Mouse (Mus musculus) ES-Bruce4 (cell line): ENCODE data around the gene Nxf1. TPM values are rescaled to one million over a fixed set of nuclear protein-coding genes. Genes with fewer than 3 reads are reported as not detected.

Experiments used
- H3K27ac ChIP-seq: 2 replicates; pipeline ENCODE4 v1.5.1; 2012; ENCODE audit warnings: low read length, inconsistent platforms; ENCODE audit not compliant: insufficient read depth
- H3K27me3 ChIP-seq: 2 replicates; pipeline ENCODE4 v1.6.1; 2012; ENCODE audit warnings: mild to moderate bottlenecking, low read length, inconsistent platforms; ENCODE audit not compliant: control insufficient read depth, poor library complexity, insufficient read depth, severe bottlenecking
- H3K36me3 ChIP-seq: 2 replicates; pipeline ENCODE4 v1.6.1; 2012; ENCODE audit warnings: inconsistent platforms, mild to moderate bottlenecking, low read length, moderate library complexity; ENCODE audit not compliant: control insufficient read depth, poor library complexity, insufficient read depth, severe bottlenecking
- H3K4me1 ChIP-seq: one replicate; pipeline ENCODE4 v1.8.1; 2011; ENCODE audit warnings: low read length; ENCODE audit not compliant: control insufficient read depth, insufficient read depth
- H3K4me3 ChIP-seq: 2 replicates; pipeline ENCODE4 v1.5.1; 2011; ENCODE audit warnings: low read depth, mild to moderate bottlenecking, low read length
- H3K9ac ChIP-seq: 2 replicates; pipeline ENCODE4 v1.6.1; 2012; ENCODE audit warnings: low read depth, mild to moderate bottlenecking, inconsistent platforms; ENCODE audit not compliant: poor library complexity, severe bottlenecking
- H3K9me3 ChIP-seq: replicated peaks from 2 replicates; pipeline ENCODE4 v1.6.1; 2012; ENCODE audit warnings: mild to moderate bottlenecking, low read length, inconsistent platforms; ENCODE audit not compliant: control insufficient read depth, poor library complexity, insufficient read depth, severe bottlenecking
- CTCF ChIP-seq: IDR thresholded peaks from one replicate; pipeline ENCODE4 v1.8.1; 2011; ENCODE audit warnings: low read depth, low read length
- EP300 ChIP-seq: IDR thresholded peaks from 2 replicates; pipeline ENCODE4 v1.6.1; 2011; ENCODE audit warnings: low read depth, low read length; ENCODE audit not compliant: insufficient read depth
- POLR2A ChIP-seq: IDR thresholded peaks from one replicate; pipeline ENCODE4 v1.8.1; 2011; ENCODE audit warnings: low read length; ENCODE audit not compliant: insufficient read depth
- polyA plus RNA-seq: library from polyadenylated mRNA; stranded (reverse); fragments of >200 nt; gene quantifications from 2 replicates; pipeline ENCODE4 v1.2.4, GENCODE M21; 2011; ENCODE audit warnings: low read depth; ENCODE audit not compliant: missing spikeins, insufficient read depth, insufficient read length

Gene Nxf1
- polyA plus RNA-seq, 1 experiment, result 122 TPM

DNA sequence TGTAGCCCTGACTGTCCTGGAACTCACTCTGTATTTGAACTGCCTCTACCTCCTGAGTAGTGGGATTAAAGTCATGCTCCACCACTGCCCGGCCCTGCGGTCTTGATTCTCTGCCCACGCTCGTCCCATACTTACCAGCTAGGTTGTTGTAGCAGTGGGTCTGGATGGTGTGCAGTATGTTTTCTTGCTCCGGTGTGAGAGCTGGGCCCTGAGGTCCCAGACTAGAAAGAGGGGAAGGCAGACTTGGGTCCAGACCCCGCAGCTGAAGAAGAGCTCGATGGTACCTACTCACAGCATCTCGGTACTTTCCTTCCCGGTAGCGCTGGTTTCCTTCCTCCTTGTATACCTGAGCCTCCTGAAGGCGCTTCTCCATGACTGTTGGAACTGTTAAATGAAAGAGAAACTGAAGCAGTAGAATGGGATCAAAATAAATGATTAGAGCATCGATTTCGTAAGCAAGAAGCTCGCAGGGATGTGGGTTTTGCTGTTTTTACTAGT is 61.5 kb downstream of the Nxf1 start:
- H3K36me3 ChIP-seq, result peaks cover 38% of the 10 kb centered on the region

DNA sequence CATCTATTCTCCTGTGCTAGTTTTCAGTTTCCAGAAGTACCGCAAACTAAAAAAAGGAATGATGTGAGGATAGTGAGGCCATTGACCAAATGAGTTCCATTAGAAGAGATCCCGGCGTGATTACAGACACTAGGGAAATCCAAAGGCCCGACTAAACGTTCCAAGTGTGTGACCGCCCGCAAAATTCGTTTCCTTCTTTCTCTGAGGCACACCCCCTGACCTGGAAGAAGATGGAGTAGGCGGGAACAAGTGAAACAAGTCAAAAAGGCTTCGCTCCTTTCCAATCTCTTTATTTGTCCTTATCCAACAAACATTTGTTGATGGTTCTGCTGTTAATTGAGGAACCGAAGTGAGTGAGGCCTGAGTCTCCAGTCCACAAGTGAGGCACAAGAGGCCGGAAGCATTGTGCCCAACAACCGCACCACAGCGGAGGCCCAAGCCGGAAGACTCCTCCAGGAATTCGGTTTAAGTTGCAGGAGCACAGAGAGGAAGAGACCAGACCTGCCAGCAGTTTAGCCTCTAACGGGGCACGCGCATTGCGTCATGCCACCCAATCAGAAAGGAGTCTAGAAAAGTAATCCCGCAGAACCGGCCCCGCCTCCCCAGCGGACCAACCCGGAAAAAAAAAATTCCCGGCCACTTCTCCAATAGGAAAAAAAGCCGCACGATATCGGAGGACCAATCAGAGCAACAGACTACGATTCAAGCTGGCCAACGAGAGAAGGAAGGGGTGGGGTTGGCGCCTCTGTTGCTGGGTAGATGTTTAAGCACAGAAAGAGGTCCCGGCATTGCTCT is 62.1 kb downstream of the Nxf1 start, which contains the start of gene Ttc9c:
Gene Ttc9c (minus strand): TSS at position 533 of the 795 bp plus-strand sequence.
- TF ChIP-seq CTCF (no peak), POLR2A (peak; percentile 80), EP300 (0 out of 2 replicates have a peak, but pooled peaks have one; percentile 18)
- Histone ChIP-seq H3K4me3 (peak within 1 kb of the TSS; percentile 92), H3K9ac (peak within 1 kb of the TSS; percentile 91), H3K27me3 (no peaks in the 10 kb centered on the region), H3K27ac (peak within 1 kb of the TSS; percentile 96), H3K4me1 (peaks cover 2% of the 10 kb centered on the region), H3K9me3 (no peaks in the 10 kb centered on the region), H3K36me3 (peaks cover 42% of the 10 kb centered on the region)

More for the DNA sequence above, 61.5 kb downstream of the Nxf1 start:
- H3K27ac ChIP-seq, result peak overlapping the region; percentile 96
- TF ChIP-seq CTCF (no peak), EP300 (no peak), POLR2A (no peak)
- no peaks in the 10 kb centered on the region for H3K27me3 ChIP-seq
- no peaks in the 10 kb centered on the region for H3K9me3 ChIP-seq
- H3K4me1 ChIP-seq, result peaks cover 2% of the 10 kb centered on the region
- peak overlapping the region; percentile 88 for H3K9ac ChIP-seq
- H3K4me3 ChIP-seq, result peak overlapping the region; percentile 92

- peak within 1 kb of the TSS; percentile 92 for H3K4me3 ChIP-seq
- peaks cover 2% of the 10 kb centered on the region for H3K4me1 ChIP-seq
- H3K27me3 ChIP-seq, result no peaks in the 10 kb centered on the region
- TF ChIP-seq POLR2A, result peak; percentile 87
- TF ChIP-seq EP300, result no peak
- no peaks in the 10 kb centered on the region for H3K9me3 ChIP-seq
- peak within 1 kb of the TSS; percentile 96 for H3K27ac ChIP-seq
- peaks cover 43% of the 10 kb centered on the region for H3K36me3 ChIP-seq
- peak within 1 kb of the TSS; percentile 91 for H3K9ac ChIP-seq
These were observed 62.9 kb downstream of the Nxf1 start, which contains the start of gene Hnrnpul2 for GRCm38 (mm10) chr19:8819596-8820423. Hnrnpul2 (plus strand) TSS chr19:8820010.

Other genes with a start within 250 kb of the Nxf1 start
- gene Slc22a8, start 165.8 kb upstream of the Nxf1 start, polyA plus RNA-seq, result not detected in 2 replicates
- gene Slc22a6, start 139.0 kb upstream of the Nxf1 start, polyA plus RNA-seq, result not detected in 2 replicates
- gene Chrm1, start 93.3 kb upstream of the Nxf1 start, polyA plus RNA-seq, result not detected in 2 replicates
- 170 TPM in 2 replicates for gene Slc3a2, start 33.7 kb upstream of the Nxf1 start, polyA plus RNA-seq
- gene Wdr74, start 21.2 kb upstream of the Nxf1 start, polyA plus RNA-seq, result 81.1 and 97.0 TPM in 2 replicates
- gene 1700092M07Rik, start 16.4 kb upstream of the Nxf1 start, polyA plus RNA-seq, result 2.2 TPM in 1 of 2 replicates, not detected in the other
- 45.6 and 47.1 TPM in 2 replicates for gene Stx5a, start 15.7 kb upstream of the Nxf1 start, polyA plus RNA-seq
- gene Tmem223, start 13.9 kb downstream of the Nxf1 start, polyA plus RNA-seq, result 21.4 and 23.4 TPM in 2 replicates
- gene Tmem179b, start 17.4 kb downstream of the Nxf1 start, polyA plus RNA-seq, result 29.0 and 34.5 TPM in 2 replicates
- gene Taf6l, start 29.3 kb downstream of the Nxf1 start, polyA plus RNA-seq, result 17.1 and 17.7 TPM in 2 replicates
- gene Polr2g, start 41.5 kb downstream of the Nxf1 start, polyA plus RNA-seq, result 98.2 and 103 TPM in 2 replicates
- gene Zbtb3, start 45.5 kb downstream of the Nxf1 start, polyA plus RNA-seq, result 3.1 and 4.1 TPM in 2 replicates
- gene Ttc9c, start 62.3 kb downstream of the Nxf1 start, polyA plus RNA-seq, result 77.3 and 84.9 TPM in 2 replicates
- gene Hnrnpul2, start 62.9 kb downstream of the Nxf1 start, polyA plus RNA-seq, result 105 and 108 TPM in 2 replicates
- 74.8 and 87.2 TPM in 2 replicates for gene AC129217.1, start 72.7 kb downstream of the Nxf1 start, polyA plus RNA-seq
- 32.3 and 36.2 TPM in 2 replicates for gene Bscl2, start 80.4 kb downstream of the Nxf1 start, polyA plus RNA-seq
- gene Gng3, start 82.1 kb downstream of the Nxf1 start, polyA plus RNA-seq, result 28.3 and 29.7 TPM in 2 replicates
- 1.3 and 2.1 TPM in 2 replicates for gene Lrrn4cl, start 93.7 kb downstream of the Nxf1 start, polyA plus RNA-seq
- 189 and 201 TPM in 2 replicates for gene Ubxn1, start 114.4 kb downstream of the Nxf1 start, polyA plus RNA-seq
- 14.4 and 14.9 TPM in 2 replicates for gene Uqcc3, start 123.8 kb downstream of the Nxf1 start, polyA plus RNA-seq
- gene Lbhd1, start 126.7 kb downstream of the Nxf1 start, polyA plus RNA-seq, result 10.1 and 13.4 TPM in 2 replicates
- gene Gm49403, start 126.9 kb downstream of the Nxf1 start, polyA plus RNA-seq, result not detected in 2 replicates
- gene 1810009A15Rik, start 131.8 kb downstream of the Nxf1 start, polyA plus RNA-seq, result 162 and 172 TPM in 2 replicates
- gene Gm49416, start 131.9 kb downstream of the Nxf1 start, polyA plus RNA-seq, result 11.9 and 24.8 TPM in 2 replicates
- 23.1 and 26.7 TPM in 2 replicates for gene Ints5, start 135.9 kb downstream of the Nxf1 start, polyA plus RNA-seq
- gene Ganab, start 141.0 kb downstream of the Nxf1 start, polyA plus RNA-seq, result 183 and 184 TPM in 2 replicates
- gene B3gat3, start 163.3 kb downstream of the Nxf1 start, polyA plus RNA-seq, result 26.6 and 26.8 TPM in 2 replicates
- 1.6 and 2.2 TPM in 2 replicates for gene Rom1, start 172.3 kb downstream of the Nxf1 start, polyA plus RNA-seq
- 19.2 and 20.4 TPM in 2 replicates for gene Eml3, start 172.5 kb downstream of the Nxf1 start, polyA plus RNA-seq
- 106 and 108 TPM in 2 replicates for gene Mta2, start 184.8 kb downstream of the Nxf1 start, polyA plus RNA-seq
- gene Tut1, start 196.8 kb downstream of the Nxf1 start, polyA plus RNA-seq, result 26.4 and 30.1 TPM in 2 replicates
- 1,175 and 1,274 TPM in 2 replicates for gene Eef1g, start 210.0 kb downstream of the Nxf1 start, polyA plus RNA-seq
- gene Ahnak, start 232.2 kb downstream of the Nxf1 start, polyA plus RNA-seq, result 162 and 163 TPM in 2 replicates